Comparison of ENCODE assay signal across 15 mouse cellular contexts in genomic region chr3:98101541-98101940, GRCm38 (mm10). TPM values are rescaled to one million over a fixed set of nuclear protein-coding genes. Genes with fewer than 3 reads are reported as not detected.
DNase-seq lines count a peak whose midpoint lies in the region; ATAC-seq and TF ChIP-seq lines count a peak whose summit lies in the region.
"Had no signal": no experiment of that assay in that cellular context is flagged by ENCODE, and none has a peak within 500 bp of the region (broad histone marks: within the 10 kb centered on the region; RNA-seq: fewer than 3 reads in every experiment).

No protein-coding gene starts in this region.

- ATAC-seq in embryonic facial prominence, embryonic 14.5 days (ENCODE audit: low read depth) = 0 out of 2 replicates have a peak, but pooled peaks have one; percentile 30
- ATAC-seq in limb, embryonic 13.5 days (ENCODE audit: low FRiP score, low read depth) = peak; percentile 71
- ATAC-seq in hindbrain, postnatal 0 days = no peak
- ATAC-seq: midbrain, embryonic 16.5 days had no signal

- H3K9ac ChIP-seq in embryonic facial prominence, embryonic 14.5 days (ENCODE audit: low read depth, low read length) = no peak overlapping the region
- H3K9ac ChIP-seq in limb, embryonic 13.5 days = no peak overlapping the region
- H3K9ac ChIP-seq in hindbrain, postnatal 0 days (replicated peaks; ENCODE audit: low read length) = no peak overlapping the region
- H3K9ac ChIP-seq: forebrain, embryonic 12.5 days; heart, embryonic 15.5 days; liver, embryonic 15.5 days had no signal

- H3K4me1 ChIP-seq in embryonic facial prominence, embryonic 14.5 days (ENCODE audit: control insufficient read depth, insufficient read depth, low read length) = peaks cover 13% of the 10 kb centered on the region
- peaks cover 61% of the 10 kb centered on the region for H3K4me1 ChIP-seq in limb, embryonic 13.5 days
- H3K4me1 ChIP-seq in hindbrain, postnatal 0 days (ENCODE audit: insufficient read depth, low read length) = peaks cover 10% of the 10 kb centered on the region; the same call in 1 of the 2 replicates

- WGBS in embryonic facial prominence, embryonic 14.5 days = 37% methylated on average over 10 of the region's 10 CpGs
- WGBS in limb, embryonic 13.5 days = 28% methylated on average over 10 of the region's 10 CpGs
- 74% methylated on average over 10 of the region's 10 CpGs for WGBS in hindbrain, postnatal 0 days

- H3K4me3 ChIP-seq in embryonic facial prominence, embryonic 14.5 days (ENCODE audit: low read depth, low read length) = no peak overlapping the region
- H3K4me3 ChIP-seq in limb, embryonic 13.5 days = no peak overlapping the region
- no peak overlapping the region for H3K4me3 ChIP-seq in hindbrain, postnatal 0 days (ENCODE audit: low read length)
- H3K4me3 ChIP-seq: forebrain, embryonic 12.5 days; heart, embryonic 15.5 days; liver, embryonic 15.5 days had no signal

- H3K27me3 ChIP-seq in embryonic facial prominence, embryonic 14.5 days (replicated peaks; ENCODE audit: control insufficient read depth, insufficient read depth, low read length) = no peaks in the 10 kb centered on the region
- H3K27me3 ChIP-seq in limb, embryonic 13.5 days = no peaks in the 10 kb centered on the region
- no peaks in the 10 kb centered on the region for H3K27me3 ChIP-seq in hindbrain, postnatal 0 days (ENCODE audit: insufficient read depth, low read length)
- H3K27me3 ChIP-seq: forebrain, embryonic 12.5 days; heart, embryonic 15.5 days; liver, embryonic 15.5 days had no signal

- H3K27ac ChIP-seq in embryonic facial prominence, embryonic 14.5 days (replicated peaks; ENCODE audit: low read depth, low read length) = peak overlapping the region; percentile 22
- H3K27ac ChIP-seq in limb, embryonic 13.5 days = peak overlapping the region; percentile 35; the same call in 1 of the 2 replicates
- H3K27ac ChIP-seq in hindbrain, postnatal 0 days = no peak overlapping the region
- H3K27ac ChIP-seq: forebrain, embryonic 12.5 days; heart, embryonic 15.5 days; liver, embryonic 15.5 days had no signal

- no peak overlapping the region for H3K4me2 ChIP-seq in embryonic facial prominence, embryonic 14.5 days (ENCODE audit: low read depth, low read length)
- no peak overlapping the region for H3K4me2 ChIP-seq in limb, embryonic 13.5 days (replicated peaks)
- no peak overlapping the region for H3K4me2 ChIP-seq in hindbrain, postnatal 0 days (ENCODE audit: low read depth, low read length)
- H3K4me2 ChIP-seq: forebrain, embryonic 12.5 days; heart, embryonic 15.5 days; liver, embryonic 15.5 days had no signal

- H3K36me3 ChIP-seq in embryonic facial prominence, embryonic 14.5 days (ENCODE audit: control insufficient read depth, insufficient read depth, low read length) = peaks cover 92% of the 10 kb centered on the region
- H3K36me3 ChIP-seq in limb, embryonic 13.5 days = peaks cover 98% of the 10 kb centered on the region
- no peaks in the 10 kb centered on the region; the same call in 1 of the 2 replicates for H3K36me3 ChIP-seq in hindbrain, postnatal 0 days (ENCODE audit: insufficient read depth, low read length)
- H3K36me3 ChIP-seq: G1E had no signal

- H3K9me3 ChIP-seq in embryonic facial prominence, embryonic 14.5 days (ENCODE audit: control insufficient read depth, low read length) = peaks cover 9% of the 10 kb centered on the region
- H3K9me3 ChIP-seq in limb, embryonic 13.5 days = peaks cover 6% of the 10 kb centered on the region
- H3K9me3 ChIP-seq in hindbrain, postnatal 0 days (ENCODE audit: low read length) = no peaks in the 10 kb centered on the region
- H3K9me3 ChIP-seq: liver, embryonic 15.5 days had no signal

- peak; percentile 42 for DNase-seq in gastrocnemius, postnatal 25 days
- DNase-seq in gastrocnemius, postnatal 10 days = no peak
- DNase-seq in lung, postnatal 10 days = peak; percentile 54
- DNase-seq in lung, postnatal 14 days = no peak
- DNase-seq in embryonic facial prominence, embryonic 14.5 days (ENCODE audit: low spot score) = peak; percentile 72
- DNase-seq in spleen, postnatal 10 days (ENCODE audit: low spot score in 2 of 2) = no peak
- DNase-seq in hindbrain, postnatal 0 days (ENCODE audit: low spot score) = no peak
- DNase-seq: layer of hippocampus, postnatal 36 days had no signal

- TF ChIP-seq CTCF in hindbrain, postnatal 0 days (IDR thresholded peaks at IDR 0.05; ENCODE audit: low read depth) = no peak

RNA-seq across cellular contexts. Expression of gene Adam30, which starts 58.9 kb away (rescaled TPM):
- not detected for total RNA-seq in gastrocnemius, postnatal 25 days (2021)
- total RNA-seq in gastrocnemius, postnatal 10 days (2021) = not detected
- polyA plus RNA-seq in embryonic facial prominence, embryonic 14.5 days (2014; fragmentation: Nextera tagmentation; extraction: Ambion mirVana) = not detected in 2 replicates
- not detected in 2 replicates for polyA plus RNA-seq in limb, embryonic 13.5 days (2015; fragmentation: Nextera tagmentation; extraction: Ambion mirVana)
- 0.10 TPM in 1 of 2 replicates, not detected in the other for total RNA-seq in hindbrain, postnatal 0 days (2014; rRNA removed)
- not detected in 2 replicates for polyA plus RNA-seq in hindbrain, postnatal 0 days (2015; fragmentation: Nextera tagmentation; extraction: Ambion mirVana)
- total RNA-seq: gastrocnemius, postnatal 36 days; layer of hippocampus, postnatal 36 days had no signal
- polyA plus RNA-seq: forebrain, embryonic 12.5 days; G1E; heart, embryonic 15.5 days; liver, embryonic 15.5 days; midbrain, embryonic 16.5 days had no signal

Comparison
In these comparisons a context has a peak if more than half of its experiments do, and no peak if none do; other contexts are left out.
1. DNase-seq: peak in gastrocnemius, postnatal 25 days (single experiment), lung, postnatal 10 days (single experiment) and embryonic facial prominence, embryonic 14.5 days (single experiment); none in gastrocnemius, postnatal 10 days (single experiment), lung, postnatal 14 days (single experiment), spleen, postnatal 10 days (0 of 2) and hindbrain, postnatal 0 days (single experiment).